Mouse (Mus musculus): ENCODE results near the gene Trem1.

Trem1 gene

DNA sequence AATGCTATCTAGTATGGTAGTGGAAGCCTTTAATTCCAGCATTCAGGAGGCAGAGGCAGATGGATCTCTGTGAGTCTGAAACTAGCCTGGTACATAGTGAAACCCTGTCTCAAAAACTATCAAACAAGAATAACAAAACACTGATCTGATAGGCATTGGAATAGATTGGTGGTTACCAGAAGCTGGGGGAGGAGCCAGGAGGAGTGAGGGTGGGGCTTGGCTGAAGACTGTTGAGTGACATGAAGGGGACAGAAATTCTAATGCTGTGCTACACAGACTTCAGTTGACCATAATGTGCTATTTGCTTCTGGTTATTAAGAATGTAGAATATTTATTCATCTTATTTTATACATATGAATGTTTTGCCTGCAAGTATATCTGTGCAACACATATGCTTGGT is 35.7 kb downstream of the Trem1 start:
- no peak for DNase-seq

DNA sequence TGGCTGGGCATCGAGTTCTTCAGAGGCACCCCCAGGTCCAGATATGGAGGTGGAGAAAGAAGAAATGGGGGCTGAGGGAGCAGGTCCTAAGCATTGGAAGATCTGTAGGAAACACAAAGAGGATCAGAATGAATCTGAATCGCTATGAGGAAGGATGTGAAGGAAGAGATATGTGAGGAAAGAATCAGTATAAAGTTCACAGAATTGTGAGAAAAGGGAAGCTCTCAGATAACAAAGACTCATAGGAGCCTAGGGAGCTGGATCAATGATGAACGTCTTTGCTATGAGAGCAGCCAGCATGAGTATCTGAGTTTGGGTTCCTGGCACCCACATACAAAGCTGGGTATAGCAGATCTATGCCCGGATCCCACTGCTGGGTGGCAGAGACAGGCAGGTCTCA is 37.3 kb downstream of the Trem1 start:
- DNase-seq = no peak

DNA sequence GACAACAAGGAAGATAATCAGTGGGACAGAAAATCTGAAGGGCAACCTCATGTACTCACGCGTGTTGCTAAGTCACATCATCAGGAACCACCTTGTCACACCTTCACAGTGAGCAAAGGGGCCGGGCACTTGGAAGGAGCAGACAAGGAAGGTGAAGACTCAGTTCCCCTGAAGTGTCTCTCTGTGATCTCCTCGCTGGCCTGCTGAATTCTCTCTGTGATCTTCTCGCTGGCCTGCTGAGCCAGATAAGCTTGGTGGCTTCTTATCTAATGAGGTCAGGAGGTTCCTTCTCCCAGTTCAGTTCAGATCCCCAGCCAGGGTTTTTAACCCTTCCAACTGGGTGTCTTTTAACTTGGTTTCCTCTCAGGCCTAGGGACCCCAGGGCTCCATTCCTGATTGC is 39.6 kb downstream of the Trem1 start:
- no peak for DNase-seq

DNA sequence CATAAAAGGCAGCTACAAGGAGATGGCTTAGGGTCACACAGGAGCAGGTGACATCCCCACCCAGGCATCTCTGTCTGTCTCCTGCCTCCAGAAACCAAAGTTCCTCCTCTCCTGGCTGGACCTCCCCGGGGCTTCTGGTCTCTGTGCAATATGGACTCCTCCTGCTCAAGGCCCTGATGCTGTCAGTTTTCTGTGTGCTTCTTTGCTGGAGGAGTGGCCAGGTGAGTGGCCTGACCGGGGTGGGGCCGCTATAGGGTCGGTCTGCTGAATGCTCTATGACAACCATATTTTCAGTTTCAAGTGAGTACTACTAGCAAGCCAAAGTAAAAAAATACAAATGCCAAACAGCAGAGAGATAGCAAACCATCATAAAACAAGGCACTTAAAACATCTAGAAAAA is 40.0 kb downstream of the Trem1 start:
- no peak for DNase-seq

DNA sequence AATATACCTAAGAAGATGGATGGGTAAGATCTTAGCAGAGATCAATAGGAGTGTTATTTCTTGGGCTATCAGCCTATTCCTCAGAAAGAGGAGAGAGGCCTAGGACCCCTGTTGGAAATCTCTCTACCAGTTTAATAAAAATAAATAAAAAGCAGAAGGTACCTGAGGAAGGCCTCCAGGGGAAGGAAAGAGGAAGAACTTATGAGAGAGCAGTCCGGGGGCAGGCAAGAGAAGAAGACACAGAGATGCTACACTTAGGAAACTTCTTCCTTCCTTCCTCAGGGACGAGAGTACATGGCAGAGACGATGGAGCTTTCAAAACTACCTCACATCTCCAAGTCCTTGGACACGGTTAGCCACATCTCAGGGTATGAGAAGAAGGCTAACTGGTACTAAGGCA is 41.5 kb downstream of the Trem1 start:
- no peak for DNase-seq

DNA sequence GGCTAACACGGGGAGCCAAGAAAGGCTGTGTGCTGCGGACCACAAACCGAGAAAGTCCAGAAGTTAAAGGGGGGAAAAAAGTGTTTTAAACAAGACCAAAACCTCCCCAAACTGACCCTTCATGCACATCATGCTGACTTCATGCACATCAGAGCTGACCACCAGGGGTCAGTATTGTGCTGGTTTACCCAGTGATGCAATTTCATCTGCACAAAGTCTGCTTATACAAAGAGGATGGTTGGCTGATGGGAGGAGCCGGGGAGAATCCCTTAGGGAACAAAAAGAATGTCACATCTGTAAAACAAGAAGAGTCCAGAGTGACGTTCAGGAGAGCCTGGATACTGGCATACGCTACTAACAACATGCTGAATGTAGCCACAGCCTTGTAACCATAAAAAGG is 42.3 kb downstream of the Trem1 start:
- peak; percentile 83 to 87 for DNase-seq

DNA sequence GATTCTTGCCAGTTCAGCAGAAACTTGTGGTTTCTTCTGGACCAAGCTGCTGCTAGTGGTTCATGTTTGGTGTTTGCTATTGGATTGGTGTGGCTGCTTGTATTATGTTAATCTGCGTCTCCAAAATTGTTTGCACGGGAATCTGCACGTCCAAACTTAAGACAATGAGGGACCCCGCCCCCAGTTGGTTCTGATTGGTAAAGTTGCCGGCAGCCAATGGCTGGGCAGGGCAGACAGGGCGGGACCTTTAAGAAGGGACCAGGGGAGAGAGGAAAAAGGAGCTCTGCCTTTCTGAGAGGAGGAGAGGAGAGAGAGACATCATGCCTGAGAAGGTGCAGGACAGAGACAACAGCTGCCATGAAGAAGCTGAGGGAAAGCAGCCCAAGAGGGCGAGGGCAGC is 43.2 kb downstream of the Trem1 start:
- DNase-seq = no peak

DNA sequence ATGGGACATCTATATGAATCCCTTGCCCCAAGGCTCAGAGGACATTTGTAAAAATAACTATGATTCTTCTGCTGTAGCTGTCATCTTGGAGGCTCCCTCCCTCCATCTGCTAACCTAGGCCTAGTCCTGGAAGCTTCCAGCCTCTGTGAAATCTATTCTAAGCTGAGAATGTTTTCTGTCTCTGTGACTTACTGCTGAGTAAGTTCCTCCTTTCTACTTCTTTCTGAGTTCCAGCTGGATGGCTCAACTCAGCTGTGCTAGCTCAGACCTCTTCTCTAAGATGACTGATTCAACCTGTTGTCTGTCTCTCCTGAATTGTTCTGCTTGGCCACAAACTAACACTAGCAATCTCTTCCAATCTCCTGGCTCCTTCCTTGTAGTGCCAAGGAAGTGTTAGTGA is 45.8 kb downstream of the Trem1 start:
- DNase-seq = no peak

DNA sequence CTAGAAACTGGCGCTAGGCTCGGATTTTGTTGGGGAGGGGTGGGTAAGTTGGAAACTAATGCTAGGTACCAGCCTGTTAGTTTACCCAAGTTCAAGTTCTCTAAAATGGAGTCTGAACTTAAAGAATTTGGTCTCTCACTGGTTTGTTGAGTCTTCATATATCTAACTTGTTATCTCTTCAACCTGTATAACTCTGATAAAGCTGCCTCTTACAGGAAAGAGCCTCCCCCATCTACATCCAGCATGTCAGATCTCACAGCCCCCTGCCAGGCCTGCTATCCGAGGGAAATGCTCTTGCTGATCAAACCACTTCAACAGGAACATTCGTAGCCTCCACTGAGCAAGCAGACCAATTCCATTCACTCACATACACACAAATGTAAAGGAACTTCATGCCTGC is 46.4 kb downstream of the Trem1 start:
- no peak for DNase-seq

DNA sequence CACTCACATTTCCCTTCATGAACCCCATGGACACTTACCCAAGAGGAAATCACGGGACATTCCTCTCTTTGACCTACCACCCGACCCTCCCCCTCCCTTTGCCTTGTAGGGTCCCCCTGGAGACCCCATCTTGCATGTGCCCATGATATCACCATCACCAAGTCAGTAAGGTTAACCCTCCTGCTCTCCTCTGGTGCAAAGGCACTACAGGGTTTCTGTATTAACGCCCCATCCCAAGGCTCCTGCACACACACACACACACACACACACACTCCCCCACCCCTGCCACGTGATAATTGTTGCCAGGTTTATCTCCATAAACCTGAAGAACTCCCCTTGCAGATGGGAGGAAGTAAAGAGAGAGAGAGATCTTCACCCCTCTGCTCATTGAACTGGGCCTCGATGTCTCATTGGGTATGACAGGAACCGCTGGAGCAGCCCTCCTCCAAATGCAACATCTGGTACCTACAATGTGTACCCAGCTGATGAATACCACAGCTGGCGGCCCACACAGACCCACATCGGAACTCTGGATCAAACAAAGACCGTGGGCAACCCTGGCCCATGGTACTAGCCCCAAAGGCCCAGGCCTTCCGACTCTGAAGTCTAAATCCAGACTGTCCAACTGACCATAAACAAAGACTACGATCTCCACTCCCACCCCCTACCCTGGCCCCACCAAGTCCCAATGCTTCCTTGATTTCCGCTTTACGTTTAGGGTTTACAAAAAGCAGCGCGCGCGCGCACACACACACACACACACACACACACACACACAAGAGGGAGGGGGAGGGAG is 48.6 kb downstream of the Trem1 start:
- peak; percentile 9 to 26 for DNase-seq

DNA sequence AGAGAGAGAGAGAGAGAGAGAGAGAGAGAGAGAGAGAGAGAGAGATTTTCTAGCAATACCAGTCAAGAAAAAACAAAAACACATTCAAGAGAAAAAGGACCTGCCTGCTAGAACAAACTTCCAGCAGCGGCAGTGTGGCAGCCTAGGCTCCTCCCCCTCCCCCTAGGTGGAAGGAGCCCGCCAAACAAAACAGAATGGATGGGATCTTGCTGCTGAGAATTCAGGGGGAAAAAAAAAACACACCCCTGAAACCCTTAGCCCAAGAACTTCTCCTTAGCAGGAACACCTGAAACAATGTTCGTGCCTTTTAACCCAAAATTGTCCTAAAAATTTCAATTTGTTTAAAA is 49.1 kb downstream of the Trem1 start:
- DNase-seq = peak; percentile 39 to 54

DNA sequence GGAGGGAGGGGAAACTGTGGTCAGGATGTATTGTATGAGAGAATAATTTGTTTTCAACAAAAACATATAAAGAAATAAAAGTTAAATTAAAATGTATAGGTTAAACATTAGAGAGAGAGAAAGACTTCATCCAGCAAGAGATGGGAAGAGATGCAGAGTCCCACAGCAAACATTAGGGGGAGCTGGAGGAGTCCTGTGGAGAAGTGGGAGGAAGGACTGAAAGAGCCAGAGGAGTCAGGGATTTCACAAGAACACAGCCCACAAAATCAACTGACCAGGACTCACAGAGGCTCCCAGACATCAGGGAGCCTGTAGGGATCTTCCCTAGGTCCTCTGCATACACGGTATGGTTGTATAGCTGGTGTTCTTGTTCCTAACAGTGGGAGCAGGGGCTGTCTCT is 54.2 kb downstream of the Trem1 start:
- DNase-seq = no peak

DNA sequence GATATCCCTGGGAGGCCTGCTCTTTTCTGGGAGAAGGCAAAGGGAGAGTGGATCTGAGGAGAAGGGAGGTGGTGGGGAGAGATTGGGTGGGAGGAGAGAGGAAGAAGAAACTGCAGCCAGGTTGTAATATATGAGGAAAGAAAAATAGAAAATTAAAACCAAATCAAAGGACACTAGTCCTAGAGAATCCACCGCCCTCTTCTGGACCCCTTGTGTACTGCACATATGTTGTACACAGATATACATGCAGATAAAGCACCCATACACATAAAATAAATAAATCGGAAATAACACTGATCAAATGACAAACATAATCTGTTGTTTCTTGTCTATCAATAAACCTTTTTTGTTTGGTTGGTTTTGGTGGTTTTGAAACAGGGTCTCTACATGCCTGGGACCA is 54.7 kb downstream of the Trem1 start:
- DNase-seq = peak; percentile 39 to 41

DNA sequence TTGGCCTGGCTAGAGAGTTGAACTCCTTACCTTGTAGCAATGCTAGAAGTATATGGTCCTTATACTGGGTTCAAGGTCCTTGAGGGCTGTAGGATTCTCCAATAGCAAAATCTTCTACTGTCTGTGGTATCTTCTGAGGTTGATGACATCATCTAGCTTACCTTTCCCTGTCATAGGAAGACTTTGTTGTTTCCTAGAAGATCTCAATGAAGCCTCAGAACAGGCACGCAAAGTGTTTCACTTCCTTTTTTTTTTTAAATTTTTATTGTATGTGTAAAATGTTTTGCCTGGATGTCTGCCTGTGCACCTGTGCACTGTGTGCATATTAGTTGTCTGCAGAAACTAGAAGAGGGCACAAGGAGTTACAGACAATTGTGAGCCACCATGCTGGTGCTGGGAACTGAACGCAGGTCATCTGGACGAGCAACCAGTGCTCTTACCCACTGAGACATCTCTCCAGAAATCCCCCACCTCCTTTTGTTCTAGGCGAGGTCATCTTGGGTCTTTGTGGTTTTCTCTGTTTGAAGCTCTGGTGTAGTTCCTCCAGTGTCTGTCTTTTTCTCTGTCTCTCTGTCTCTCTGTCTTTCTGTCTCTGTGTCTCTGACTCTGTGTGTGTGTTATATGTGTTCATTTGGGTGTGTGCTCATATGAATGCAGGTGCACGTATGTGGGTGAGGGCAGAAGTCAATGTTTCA is 61.1 kb downstream of the Trem1 start:
- no peak for DNase-seq
